Mouse (Mus musculus) embryo, embryonic 10 days (tissue): Measurements from ENCODE around the gene Ankrd42.
A peak's percentile ranks its signal among the peaks of the same experiment; 100 is the strongest.

Experiments
- DNase-seq: peaks from one replicate; pipeline ENCODE4 v3.0.0-alpha.2; 2015; ENCODE audit warnings: low spot score

Gene Ankrd42

DNA sequence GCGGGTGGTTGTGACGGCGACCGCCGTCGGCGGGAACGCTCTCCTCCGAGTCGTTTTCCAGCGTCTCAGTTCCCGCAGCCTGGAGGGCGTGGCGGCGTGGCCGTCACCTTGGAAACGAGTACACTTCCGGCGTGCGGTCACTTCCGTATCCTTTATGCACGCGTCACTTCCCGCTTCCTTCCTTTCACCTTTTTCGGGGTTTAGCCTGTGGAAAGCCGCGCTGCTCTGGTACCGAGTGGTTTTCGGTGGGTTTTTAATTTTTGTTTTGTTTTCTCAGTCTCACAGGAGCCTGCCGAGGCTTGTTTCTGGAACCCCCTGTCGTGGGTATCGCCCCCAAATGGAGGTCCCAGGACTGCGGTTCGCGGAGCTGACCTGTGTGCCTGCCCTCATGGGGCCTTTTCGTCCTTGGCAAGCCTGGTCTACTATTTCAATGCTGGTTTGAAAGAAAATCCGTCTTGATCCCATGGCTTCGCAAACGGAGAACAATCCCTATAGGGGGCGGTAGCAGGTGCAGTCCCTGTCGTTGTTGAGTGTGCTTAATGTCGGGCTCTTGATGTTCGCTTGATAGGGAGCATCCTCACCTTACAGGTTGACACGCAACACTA is at the start of gene Ankrd42:
Gene Ankrd42, minus strand, starts transcription at position 122 of the 605 bp plus-strand sequence.
- peak; percentile 98 for DNase-seq

DNA sequence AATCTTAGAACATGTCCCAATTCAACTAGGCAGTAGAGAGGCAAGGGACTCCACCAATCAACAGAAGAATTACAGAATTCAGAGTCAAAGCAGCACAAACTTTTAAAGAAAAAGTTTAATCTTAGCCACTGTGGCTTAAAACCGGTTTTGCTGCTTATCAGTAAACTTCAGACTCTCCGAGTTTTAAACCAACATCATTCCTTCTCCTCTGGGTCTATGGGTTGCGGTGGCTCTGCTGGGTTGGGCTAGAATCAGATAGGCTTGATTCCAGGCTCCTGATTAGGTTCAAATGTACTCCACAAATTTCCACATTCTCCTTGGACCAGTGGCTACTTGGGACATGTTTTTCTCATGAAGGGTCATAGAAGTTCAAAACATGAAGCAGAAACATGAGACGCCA is 40.4 kb upstream of the Ankrd42 start:
- DNase-seq, result no peak

DNA sequence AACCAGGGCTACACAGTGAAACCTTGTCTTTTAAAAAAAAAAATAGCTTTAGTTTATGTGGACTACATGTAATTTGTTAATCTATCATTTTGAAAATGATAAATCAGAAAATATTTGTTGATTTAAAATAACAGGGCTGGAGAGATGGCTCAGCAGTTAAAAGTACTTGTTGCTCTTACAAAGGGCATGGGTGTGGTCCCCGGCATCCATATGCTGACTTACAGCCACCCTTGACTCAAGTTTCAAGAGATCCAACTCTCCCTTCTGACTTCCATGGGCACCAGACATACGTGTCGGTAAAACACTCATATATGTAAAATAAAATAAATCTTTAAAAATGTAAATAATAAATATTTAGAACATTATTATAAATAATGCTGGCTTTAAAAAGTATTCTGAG is 38.2 kb upstream of the Ankrd42 start:
- no peak for DNase-seq

DNA sequence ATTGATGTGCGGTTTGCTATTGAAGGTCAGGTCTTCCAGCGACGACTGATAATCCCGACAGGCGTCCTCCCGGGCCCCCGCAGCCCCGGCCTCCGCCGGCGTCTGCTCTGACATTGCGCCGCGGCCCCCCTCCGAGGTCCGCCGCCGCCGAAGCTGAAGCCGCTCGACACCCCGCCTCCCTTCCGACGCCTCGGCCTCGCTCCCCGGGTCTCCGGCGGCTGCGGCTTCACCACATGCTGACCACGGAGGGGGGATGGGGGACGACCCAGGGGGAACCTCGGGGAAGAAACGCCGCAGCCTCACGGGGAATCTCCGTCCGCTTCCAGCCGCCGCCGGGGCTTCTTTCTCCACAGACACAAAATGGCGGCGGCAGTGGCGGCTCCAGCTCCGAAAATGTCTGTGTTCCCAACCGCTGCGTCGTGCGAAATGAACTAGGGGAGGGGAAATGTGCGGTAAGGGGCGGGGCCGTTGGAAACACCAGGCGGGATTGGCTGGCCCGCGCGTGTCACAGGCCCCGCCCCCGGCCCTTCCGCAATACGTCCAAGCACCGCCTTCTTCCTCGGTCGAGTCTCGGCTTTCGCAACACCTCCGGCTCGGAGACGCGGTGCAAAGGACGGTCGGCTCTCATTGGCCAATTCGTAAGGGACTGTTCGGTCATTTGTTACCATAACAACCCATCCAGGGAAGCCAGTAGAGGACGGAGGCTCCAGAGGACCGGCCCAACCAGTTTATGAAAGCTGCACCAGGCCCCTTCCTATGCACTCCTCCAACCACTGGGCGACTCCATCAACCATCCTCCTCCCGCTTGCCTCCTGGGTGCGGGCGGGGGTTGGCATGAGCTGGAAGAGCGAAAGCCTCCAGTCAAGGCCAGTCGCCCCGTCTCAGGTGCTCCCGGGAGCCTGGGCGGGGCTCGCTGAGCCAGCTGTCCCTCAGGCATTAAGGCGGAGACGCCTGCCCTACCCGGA is 32.8 kb upstream of the Ankrd42 start, which contains the start of gene Pcf11:
Gene Pcf11, minus strand, starts transcription at position 428 of the 965 bp plus-strand sequence.
- peak; percentile 99 for DNase-seq

DNA sequence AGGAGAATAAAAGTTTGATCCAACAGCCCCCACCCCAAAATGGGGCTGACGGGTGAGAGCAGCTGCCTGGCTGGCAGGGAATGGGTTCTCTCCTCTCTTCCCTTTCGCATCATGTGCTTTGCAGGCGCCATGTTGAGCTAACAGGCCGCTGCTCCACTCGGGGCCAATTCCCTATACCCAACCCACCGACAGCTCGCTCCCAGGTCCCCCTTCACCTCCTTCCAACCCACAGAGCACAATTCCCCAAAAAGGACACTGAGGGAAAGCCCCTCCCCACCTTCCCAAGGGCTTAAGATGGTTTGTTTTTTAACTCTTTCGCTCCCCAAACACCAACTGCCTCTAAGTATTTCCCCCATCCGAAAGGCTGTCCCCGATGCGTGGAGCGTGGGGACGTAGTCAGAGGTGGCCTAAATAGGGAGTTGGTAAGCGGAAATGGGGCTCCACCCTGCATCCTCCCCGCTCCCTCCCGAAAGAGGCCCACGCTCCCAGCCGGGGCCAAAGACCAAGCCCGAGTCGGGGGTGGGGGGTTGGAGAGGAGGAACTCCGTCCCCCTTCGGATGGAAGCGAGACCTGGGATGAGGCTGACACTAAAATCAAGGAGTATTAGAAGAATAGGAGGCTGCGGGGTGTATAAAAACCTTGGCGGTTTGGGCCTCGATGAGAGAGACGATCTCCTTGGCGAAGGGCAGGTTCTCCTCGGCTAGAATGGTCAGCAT is 32.0 kb upstream of the Ankrd42 start:
- DNase-seq, result peak; percentile 58

DNA sequence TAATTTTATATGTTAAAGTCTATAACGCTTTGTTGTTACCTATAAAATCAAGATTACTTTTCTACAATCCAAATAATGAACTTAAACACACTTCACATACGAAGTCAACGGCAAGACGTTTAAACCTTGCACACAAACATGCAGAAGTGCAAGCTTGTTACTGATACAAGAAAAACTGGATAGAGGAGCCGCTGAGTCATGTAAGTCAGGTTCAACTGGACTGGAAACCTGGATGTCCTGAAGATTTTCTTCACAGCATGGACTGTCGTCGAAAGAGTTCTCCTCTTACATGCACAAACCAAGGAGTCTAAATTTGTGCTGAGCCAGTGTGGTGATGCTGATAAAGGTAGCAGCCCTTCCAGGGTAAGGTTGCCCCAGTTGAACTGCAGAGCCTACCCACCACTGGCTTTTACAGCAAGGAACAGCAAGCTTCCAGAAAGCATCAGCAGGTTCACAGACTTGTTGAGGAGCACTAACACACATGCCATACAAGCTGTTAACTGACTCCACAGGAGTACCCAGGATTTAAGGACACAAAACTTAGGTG is 29.4 kb upstream of the Ankrd42 start:
- DNase-seq, result no peak

DNA sequence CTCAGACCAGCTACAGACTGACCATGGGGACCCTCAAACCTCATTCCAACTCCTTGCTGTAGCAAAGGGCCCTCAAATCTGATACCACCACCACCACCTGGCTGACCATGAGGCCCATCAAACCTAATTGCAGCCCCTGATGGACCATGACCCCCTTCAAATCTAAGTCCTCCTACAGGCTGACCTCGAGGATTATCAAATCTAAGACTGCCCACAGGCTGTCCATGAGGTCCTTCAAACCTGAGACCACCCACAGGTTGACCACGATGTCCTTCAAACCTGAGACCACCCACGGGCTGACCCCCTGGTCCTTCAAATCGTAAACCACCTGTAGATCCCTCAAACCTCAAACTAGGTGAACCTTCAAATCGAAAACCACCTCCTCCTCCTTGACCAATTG is 21.1 kb upstream of the Ankrd42 start:
- no peak for DNase-seq

DNA sequence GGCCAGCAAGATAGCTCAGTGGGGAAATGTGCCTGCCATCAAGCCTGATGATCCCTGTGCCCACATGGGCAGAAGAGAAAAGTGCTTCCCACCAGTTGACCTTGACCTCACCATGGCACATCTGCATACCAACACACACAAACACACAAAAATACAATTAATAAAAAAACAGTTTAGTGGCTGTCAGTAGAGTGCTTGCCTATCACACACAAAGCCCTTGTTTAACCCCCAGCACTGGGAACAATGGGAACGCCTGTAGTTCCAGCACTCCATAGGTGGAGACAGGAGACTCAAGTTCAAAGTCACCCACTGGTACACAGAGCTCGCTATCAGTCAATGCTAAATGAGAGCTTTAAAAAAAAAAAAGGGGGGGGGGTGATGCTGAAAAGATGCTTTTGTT is 19.4 kb upstream of the Ankrd42 start:
- DNase-seq, result no peak

DNA sequence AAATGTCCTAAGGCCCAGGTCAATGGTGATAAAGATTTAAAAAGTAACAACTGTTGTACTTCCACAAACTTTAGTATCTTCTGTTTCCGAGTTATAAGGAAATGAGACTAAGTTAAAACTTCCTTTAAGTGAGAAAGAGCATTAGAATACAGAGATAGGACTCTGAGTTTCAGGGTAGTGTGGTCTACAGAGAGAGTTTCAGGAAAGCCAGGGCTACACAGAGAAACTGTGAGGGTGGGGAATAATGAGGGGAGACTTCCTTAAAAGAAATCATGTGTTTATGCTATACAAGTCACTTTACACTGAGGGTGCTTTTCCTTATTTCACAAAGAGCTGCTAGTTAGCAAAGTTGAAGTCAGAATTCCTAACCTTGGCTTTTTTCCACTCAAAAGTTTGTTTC is 16.4 kb upstream of the Ankrd42 start:
- no peak for DNase-seq

DNA sequence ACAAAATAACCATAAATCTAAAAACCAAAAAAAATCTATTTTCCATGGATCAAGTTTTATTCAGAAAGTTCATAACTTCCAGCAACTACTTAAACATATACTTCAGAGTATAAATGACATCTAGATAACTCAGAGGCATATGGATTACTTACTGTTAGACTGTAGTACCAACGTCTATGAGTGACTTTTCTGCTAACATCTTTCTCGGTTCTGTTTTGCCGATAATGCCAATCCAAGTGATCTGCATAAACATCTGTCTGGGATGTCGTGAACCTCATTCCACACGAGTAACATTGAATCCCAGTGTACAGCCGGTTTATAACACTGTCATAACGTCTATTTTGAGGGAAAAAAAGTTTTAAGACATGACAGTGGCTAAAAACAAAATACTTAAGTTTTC is 10.8 kb upstream of the Ankrd42 start:
- DNase-seq, result no peak

DNA sequence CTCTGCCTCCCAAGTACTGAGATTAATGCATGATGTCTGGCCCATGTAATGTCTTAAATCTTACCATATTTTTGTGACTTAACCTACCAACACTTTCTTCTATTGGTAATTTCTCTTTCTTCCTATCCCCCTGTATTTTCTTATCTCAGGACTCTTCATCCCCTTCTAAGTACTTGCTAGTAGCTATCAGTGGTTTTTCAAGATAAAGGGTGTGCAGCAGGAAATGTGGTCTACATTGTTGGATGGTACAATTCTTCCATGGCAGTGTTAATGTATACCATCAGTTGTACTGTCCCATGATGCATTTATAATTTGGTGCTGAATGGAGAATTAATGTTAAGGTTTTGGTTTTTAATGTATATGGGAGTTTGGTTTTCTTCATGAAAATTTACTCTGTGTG is 5.4 kb upstream of the Ankrd42 start:
- DNase-seq, result no peak

DNA sequence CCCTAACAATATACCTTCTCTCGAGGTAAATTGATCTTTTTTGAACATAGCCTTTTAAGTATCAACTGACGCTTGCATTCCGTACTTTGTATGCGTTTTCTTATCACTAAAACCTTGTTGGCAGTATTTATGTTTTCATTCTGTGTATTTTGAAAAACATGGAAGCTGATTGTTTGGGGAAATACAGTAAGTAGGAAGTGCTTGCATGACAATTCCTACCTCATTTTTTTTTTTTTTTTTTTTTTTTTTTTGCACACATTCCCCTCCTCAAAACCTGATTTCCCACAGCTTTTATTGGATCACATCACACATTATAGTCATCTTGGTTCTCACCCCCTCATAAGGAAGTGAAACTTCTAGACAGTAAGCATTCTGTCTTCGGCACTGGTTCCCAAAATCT is 1.1 kb upstream of the Ankrd42 start:
- no peak for DNase-seq

DNA sequence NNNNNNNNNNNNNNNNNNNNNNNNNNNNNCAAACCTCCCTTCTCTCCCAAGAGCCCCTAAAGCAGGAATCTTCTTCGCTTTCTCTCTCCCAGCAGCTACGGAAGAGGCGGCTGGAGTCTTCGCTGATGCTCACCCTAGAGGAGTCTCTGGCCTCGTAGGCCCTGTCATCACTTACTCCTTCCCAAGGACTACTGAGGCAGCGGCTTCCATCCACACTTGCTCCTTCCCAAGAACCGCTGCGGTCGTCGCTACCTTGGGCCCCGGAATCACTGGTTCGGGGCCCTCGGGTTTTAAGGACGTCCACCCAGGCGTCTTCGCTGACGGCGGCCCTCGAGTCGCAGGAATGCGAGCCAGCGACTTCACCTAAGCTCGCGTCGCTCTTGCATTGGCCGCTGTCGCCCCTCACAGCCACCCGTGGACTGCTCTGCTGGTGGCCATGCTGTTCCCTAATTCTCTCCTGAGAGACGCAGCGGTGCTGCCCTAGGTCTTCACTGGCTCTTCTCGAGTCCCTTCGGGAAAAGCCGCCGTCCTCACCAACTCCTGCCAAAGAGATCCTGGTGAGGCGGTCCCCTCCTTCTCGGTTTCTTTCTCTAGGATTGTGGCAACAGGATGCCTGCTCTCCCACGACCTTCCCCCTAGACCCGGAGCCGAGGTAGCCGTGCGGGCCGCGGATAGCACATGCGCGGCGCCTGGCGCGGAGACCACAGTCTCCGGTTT is 489 bp downstream of the Ankrd42 start:
- peak; percentile 46 for DNase-seq

DNA sequence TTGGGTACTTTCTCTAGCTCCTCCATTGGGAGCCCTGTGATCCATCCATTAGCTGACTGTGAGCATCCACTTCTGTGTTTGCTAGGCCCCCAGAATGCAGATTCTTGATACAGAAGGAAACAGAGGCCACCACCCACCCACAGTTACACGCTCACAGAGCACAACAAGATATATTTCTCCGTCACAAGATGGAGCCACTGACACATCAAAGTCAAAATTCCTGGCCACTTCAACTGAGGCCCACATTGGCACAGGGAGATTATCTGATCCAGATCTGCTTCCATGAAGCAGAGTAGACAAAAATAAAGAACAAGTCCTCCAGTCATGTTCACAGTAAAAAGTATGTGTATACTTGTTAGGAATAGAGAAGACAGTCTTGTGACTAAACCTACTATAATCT is 6.8 kb downstream of the Ankrd42 start:
- no peak for DNase-seq

DNA sequence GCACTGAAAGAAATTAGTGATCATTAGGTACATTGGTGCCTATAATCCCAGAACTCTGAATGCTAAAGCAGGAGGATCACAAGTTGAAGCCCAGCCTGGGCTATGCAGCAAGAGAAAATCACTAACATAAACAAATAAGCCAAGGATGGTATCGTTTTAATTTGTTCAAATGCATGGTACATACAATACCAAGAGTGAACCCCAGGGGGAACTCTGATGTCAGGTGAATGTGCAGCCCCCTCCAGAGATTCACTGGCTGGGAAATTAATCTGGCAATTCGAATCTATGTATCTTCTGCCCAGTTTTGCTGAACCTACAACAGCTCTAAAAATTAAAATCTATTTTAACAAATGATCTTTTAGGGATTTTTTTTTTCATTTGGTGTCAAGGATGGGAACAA is 12.5 kb downstream of the Ankrd42 start:
- DNase-seq, result no peak

DNA sequence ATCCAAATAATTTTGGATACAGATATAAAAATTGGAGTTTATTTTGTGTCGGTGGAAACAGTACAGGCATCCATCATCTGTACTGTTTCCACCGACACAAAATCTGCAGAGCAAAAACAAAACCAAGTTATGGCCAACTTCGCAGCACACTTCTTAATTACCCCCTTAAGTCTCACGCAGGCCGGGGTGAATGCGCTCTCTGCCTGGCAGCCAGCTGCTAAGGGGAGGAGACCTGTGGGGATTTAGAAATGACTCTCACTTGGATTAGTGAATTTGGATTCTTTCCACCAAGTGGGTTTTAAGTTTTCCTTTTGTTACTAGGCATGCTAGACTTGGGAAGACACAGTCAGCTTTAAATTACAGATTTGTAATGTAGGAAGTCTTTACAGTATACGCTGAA is 26.1 kb downstream of the Ankrd42 start:
- DNase-seq, result peak; percentile 10

DNA sequence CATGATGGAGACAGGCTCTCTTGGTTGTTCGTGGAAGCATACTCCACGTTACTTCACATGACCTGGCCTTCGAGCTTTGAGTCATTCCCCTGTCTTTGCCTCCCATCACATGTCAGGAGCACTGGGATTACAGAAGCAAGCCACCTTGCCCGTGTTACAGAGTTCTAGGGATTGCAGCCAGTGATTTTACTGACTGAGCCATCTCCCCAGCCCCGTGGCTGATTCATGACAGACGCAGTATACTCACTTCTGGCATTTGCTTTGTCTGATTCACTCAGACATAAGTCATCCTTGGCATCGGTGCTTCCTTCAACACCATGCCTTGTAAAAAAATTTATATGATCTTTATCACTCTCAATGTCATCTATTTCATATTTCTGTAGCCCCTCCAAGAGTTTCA is 32.0 kb downstream of the Ankrd42 start:
- no peak for DNase-seq

DNA sequence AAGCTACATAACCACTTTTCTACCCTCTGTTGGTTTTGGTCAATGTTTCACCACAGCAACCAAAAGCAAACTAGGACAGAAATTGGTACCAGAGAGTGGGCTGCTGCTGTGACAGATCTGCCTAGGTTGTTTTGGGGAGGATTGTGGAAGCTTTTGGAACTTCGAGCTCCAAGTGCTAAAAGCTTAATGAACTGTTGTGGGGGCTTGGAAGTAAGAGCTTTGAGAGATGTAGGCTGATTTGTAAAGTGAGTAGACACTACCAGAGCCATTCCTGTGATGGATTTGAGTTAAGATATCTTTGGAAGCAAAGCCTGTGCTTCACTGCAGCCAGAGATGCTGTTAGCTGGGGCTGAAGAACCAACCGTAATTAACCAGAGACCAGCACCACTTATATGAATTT is 46.1 kb downstream of the Ankrd42 start:
- no peak for DNase-seq

DNA sequence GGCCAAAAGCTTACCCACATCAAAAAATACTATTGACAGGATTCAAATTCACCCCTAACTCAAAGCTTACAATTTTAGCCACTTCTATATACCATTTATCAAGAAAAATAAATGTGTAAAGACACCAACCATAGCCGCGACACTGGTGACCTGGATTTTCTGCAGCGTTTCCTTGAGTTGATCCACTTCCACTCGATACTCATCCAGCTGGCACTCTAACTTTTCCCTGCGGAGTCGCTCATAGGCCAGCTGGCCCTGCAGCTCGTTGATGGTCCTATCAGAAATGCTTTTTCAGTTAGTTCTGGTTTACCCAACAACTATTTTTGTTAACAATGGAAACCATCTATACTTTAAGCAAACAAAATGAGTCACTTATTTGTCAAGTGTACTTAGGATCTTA is 47.0 kb downstream of the Ankrd42 start:
- DNase-seq, result no peak

DNA sequence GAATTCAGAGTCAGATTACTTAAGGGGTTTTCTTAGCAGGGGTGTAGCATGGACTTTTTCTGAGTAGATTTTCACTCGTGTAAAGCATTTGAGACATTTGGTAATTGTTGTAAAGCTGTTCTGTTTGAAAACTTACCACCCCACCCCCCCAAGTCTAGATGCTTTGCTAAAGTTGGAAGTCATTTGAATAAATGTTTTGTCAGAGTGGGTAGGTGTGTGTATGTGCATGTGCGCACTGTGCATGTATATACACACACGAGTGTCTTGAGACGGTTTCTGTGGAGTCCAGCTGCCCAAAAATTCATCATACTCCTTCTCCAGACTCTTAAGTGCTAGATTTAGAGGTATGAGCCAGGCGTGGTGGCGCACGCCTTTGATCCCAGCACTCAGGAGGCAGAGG is 53.4 kb downstream of the Ankrd42 start:
- DNase-seq, result no peak

DNA sequence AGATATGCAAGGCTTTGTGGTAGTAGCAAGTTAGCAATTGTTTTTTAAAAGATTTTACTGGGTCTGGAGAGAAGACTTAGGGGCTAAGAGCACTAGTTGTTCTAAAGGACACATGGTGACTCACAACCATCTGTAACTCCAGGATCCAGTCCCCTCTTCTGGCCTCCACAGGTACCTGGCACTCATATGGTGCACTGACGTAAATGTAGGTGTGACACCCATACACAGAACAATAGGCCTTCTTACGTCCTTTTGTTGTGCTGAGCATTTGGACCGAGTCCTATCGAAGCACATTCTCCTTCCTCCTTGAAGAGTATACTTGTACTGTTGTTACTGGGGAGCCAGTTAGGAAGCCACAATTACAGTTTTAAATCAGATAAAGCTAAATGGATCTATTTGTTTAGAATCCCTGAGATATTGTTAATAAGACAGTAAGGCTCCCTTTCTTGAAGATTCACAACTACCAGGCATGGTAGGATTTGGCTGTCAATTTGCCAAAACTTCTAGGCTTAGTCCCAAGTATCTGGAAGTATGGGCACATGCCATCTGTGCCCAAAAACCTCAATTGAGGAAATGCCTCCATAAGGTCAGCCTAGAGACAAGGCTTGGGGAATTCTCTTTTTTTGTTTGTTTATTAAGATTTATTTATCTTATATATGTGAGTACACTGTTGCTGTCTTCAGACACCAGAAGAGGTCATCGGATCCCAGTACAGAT is 56.3 kb downstream of the Ankrd42 start:
- no peak for DNase-seq
